Mouse (Mus musculus): ENCODE measurements around the gene Slc44a5.
"Not testable (repeated sequence)": the region's sequence is repeated elsewhere in the genome, so short reads cannot be mapped to it uniquely, and the experiment has no call there.

Gene Slc44a5

DNA sequence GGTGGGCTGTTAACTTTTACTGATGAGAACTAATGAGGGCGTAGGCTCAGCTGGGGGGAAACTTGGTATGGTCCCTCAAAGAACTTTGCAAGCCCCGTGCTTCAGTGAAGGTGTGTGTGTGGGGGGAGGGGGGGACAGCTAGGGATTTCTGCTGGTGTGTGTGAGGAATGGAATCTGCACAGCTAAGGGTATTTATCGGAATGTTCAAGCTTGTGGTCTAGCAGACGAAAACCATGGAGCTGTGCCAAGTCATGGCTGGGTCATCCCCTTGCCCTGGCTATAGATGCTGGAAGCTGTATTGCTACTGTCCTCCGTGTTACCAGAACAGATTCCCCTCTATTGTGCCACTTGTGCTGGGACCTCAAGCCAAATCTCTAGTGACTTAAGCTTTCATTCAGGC, 138.0 kb downstream of the Slc44a5 start:
- no peak for DNase-seq

DNA sequence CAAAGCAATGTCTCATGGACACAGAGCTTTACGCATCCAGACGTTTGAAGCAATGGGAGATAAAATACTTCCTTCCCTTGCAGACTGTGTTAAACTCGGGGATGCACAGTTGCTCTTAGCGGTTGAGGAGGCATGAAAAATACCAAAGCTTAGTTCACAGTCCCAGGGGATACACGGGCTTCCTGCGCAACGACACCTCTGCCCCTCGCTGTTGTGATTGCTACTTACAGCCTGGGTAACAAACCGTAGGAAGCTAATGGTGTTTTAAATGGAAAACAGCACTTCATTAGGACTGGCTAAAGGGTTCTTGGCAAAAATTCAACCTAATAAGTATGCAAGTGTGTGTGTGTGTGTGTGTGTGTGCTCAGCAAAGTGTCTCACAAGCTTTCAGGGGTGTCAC, 141.8 kb downstream of the Slc44a5 start:
- DNase-seq = no peak

GRCm38 (mm10) chr3:154115478-154115877, 142.2 kb downstream of the Slc44a5 start:
- no peak for DNase-seq

GRCm38 (mm10) chr3:154116000-154116399, 142.8 kb downstream of the Slc44a5 start:
- no peak for DNase-seq

DNA sequence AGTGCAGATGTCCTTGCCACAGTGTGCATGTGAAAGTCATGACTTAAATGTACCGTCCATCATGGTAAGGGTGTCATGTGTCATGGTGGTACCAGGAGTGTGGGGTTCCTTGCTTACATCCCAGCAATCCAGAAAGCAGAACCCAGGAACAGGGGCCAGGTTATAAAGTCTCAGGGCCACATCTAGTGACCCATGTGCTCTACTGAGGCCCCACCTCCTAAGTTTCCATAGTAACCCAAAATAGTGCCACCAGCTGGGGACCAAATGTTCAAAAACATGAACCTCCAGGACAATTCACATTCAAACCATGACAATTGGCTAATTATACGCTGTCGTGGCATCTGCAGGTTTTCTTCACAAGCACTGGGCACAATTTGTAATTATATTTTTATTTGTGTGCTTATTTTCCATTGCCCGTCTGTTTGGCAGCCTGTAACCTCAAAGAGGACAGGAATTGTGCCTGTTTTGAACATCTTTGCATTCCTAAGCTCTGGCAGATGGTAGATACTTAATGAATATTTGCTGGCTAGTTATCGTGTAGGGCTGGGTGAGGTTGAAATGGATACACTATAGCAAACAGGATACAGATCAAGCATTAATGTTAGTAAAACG, 145.9 kb downstream of the Slc44a5 start:
- DNase-seq = no peak

DNA sequence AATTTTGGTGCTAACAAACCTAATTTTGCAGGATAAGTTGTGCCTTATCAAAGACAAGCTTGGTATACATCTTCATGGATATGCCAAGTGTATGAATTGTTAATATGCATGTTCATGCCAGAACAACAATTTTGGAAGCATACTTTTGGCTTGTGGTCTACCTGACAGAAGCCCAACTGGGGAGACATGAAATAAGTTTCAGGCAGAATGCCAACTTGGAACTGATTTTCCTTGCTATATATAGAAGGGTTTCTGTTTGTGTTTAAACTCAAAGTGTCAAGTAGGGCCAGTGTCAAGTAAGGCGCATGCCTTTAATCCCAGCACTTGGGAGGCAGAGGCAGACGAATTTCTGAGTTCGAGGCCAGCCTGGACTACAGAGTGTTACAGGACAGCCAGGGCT, 149.3 kb downstream of the Slc44a5 start:
- no peak for DNase-seq

- no peak for DNase-seq
These were observed 151.8 kb downstream of the Slc44a5 start for GRCm38 (mm10) chr3:154124890-154125575.

DNA sequence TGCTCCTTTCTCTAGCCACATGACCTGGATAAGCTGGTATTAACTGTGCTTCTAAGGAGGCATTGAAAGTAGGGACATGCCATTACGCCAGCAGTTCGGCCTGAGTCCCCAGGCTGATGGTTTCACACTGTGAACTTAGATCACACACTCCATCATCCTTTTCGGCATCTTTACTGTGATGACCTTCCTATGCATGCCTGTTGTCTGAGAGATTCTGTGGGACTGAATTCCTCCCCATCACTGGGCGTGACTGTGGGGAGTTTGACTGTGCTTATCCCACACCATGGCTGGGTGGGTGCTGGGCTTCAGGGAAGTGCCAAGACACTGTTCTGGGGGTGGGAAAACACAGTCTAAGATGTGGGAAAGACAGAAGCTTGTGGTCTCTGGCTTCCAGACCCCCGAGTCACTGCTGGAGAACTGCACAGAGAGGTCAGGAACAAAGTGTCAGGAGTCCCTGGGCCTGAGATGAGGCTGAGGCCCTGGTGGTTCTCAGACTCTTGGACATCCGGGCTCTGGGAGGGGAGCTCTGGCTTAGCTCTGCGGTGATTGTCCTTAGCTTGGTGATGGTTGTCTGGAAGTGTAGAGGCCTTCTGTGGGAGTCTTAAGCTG, 152.6 kb downstream of the Slc44a5 start:
- DNase-seq = no peak

- DNase-seq = no peak
These were observed 154.0 kb downstream of the Slc44a5 start for GRCm38 (mm10) chr3:154127246-154127645.

GRCm38 (mm10) chr3:154129036-154129435, 155.8 kb downstream of the Slc44a5 start:
- no peak for DNase-seq

- no peak for DNase-seq
These were observed 157.3 kb downstream of the Slc44a5 start for GRCm38 (mm10) chr3:154130431-154131114.

GRCm38 (mm10) chr3:154133986-154134385, 160.8 kb downstream of the Slc44a5 start:
- DNase-seq = no peak

- no peak for DNase-seq
These were observed 161.5 kb downstream of the Slc44a5 start for GRCm38 (mm10) chr3:154134701-154135100.

DNA sequence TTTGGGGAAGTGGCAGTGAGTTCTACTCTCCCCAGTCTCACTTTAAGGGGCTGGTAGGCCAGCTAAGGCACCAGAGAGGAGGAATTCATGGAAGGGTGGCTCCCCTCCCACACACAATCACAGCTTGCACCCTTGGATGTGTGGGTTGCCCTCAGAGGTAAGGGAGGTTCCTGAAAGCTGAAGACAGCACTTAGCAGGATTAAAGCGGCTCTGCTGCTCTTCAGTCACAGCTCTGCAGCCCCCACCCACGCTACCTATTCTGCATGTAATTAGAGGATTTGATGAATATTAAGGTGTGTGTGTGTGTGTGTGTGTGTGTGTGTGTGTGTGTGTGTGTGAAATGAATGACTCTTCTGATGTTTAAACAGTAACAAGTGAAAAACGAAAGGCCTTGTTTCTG, 163.3 kb downstream of the Slc44a5 start:
- DNase-seq = no peak

DNA sequence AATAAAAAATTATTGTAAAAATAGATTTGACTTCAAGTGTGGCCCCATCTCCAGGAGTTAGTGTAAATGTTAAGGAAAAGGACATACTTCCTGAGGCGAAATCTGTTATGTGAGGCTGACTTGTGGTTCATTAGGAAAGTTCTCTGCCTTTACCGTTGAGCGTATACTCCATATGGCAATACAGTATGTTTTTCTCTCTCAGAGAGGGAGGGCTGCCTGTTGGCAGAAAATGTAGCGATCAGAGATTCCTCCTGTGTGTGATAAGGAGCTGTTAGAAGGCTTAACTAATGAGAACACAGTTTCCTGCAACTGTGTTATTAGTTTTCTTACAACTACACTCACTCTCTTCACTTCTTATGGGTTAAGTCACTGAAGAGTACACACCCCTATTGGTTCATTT, 168.1 kb downstream of the Slc44a5 start:
- no peak for DNase-seq

GRCm38 (mm10) chr3:154142618-154143017, 169.4 kb downstream of the Slc44a5 start:
- DNase-seq = no peak

DNA sequence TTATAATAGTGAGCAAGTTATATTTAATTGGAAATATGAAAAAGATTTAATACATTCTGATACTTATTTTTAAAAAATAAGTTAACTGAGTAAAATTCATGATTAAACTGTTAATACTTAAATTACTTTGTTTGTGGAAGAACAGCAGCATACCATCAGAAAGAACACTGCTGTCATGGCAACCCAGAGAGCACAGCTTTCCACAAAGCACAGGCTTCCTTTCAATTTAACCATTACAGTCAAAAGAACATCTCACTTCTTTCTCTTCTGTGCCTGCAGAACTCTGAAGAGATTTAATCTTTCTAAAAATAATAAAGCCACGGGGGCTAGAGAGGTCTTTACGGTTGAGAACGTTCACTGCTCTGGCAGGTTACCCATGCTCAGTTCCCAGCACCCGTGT, 172.5 kb downstream of the Slc44a5 start:
- DNase-seq = no peak

DNA sequence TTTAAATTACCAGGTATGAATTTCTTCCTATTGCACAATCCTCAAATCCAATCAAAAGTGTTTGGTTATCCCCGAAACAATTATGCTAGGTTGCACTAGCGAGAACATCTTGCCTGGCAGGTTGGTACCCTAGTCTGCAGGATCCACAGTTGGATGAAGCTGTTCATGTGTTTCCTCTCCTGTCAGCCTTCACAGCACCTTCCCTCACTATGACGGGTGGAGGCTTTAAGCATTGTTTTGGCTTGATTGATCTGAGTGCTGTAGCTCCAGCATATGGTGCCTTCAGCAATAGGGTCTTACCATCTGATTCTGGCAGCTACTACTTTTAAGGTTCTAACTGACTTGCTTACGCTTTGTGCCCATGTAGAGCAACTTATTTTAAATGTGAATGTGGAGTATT, 176.5 kb downstream of the Slc44a5 start:
- no peak for DNase-seq

- not testable (repeated sequence) for DNase-seq
These were observed 180.3 kb downstream of the Slc44a5 start for GRCm38 (mm10) chr3:154153541-154153940.

- no peak for DNase-seq
These were observed 192.6 kb downstream of the Slc44a5 start for GRCm38 (mm10) chr3:154165882-154166281.

DNA sequence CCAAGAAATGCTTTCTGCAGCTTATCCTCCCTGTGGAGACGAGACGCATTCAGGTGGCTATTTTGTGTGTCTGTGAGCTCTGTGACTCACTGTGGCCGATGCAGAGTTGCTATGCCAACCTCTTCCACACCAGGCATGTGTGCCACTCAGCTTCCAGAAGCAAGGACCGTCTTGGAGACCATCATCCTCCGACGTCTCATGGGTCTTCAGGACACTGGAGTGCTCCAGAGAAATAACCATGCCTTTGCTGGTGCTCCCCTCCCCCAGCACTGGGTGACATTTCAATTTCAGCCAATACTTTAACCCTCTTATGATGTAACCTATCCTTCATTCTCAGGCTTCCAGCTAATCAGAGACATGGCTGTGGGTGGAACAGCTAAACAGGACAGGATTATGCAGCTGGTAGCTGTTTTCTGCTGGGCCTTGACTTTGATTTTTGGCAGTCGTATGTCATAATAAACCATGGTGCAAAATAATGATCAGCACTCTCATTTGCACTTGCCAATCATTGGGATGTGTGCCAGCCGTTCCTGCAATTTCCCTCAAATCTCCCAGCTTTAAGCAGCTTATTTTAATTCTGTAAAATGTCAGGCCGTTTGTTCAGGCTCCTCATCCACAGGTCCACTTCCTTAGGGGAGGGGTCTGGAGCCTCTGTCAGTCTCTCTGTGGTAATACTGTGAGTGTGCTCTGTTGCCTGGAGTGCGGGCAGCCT, 198.8 kb downstream of the Slc44a5 start:
- peak; percentile 39 for DNase-seq

DNA sequence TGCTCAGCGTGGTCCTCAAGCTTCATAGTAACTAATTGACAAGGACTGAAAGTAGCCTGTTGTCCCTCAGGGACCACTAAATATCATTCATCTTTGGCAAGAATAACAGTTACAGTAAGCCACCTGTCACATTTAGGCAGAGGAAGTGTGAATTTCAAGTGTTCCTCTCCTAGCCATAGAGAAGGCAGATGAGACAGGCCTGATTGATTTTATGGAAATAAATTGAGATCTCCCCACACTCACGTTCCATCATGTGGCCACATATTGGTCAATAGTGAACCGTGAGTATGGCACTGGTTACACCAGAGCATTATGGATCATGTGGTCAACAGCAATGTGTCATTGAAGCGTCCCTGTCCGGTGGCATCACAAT, 199.3 kb downstream of the Slc44a5 start:
- no peak for DNase-seq

DNA sequence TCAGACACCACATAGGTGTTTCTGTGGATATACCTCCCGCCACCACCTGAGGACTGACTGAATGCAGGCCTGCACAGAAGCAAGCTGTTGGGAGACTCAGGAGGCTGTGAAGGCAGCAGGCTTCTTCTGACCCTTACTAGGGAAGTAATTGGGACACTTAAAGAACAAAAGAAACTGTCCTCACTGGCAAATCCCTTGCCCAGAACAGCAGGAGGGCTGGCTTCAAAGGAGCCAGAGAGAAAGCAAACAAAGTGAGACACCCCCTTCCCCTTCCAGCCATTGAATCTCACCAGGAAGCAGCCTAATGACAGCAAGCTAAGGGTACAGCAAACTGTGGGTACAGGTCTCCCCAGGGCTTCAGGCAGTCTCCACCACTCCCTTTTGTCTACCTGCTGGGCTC, 200.3 kb downstream of the Slc44a5 start:
- DNase-seq = no peak
